Mouse (Mus musculus): ENCODE results near the gene Klf13. TPM values are rescaled to one million over a fixed set of nuclear protein-coding genes. Genes with fewer than 3 reads are reported as not detected.

Gene Klf13
- polyA plus RNA-seq, 2 experiments from 2014 or later = 153 to 178 TPM

DNA sequence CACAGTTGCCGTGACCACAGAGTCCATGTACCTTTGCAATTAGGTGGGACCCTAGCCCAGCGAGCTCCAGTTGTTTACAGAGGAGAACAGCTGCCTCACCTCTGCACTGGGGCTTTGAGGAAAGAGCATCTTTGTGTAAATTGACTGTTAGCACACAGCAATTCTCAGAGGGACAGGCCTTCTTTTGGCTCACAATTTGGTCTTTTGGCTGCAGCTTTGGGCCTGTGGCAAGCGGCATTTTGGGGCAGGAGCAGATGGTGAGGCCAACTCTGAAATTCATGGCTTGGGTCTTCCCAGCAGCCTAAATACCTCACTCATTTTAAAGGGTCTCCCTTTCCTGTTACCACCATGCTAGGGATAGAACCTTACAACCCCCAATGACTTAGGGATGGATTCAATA lies 10.5 kb upstream of the Klf13 start:
- ATAC-seq = no peak

DNA sequence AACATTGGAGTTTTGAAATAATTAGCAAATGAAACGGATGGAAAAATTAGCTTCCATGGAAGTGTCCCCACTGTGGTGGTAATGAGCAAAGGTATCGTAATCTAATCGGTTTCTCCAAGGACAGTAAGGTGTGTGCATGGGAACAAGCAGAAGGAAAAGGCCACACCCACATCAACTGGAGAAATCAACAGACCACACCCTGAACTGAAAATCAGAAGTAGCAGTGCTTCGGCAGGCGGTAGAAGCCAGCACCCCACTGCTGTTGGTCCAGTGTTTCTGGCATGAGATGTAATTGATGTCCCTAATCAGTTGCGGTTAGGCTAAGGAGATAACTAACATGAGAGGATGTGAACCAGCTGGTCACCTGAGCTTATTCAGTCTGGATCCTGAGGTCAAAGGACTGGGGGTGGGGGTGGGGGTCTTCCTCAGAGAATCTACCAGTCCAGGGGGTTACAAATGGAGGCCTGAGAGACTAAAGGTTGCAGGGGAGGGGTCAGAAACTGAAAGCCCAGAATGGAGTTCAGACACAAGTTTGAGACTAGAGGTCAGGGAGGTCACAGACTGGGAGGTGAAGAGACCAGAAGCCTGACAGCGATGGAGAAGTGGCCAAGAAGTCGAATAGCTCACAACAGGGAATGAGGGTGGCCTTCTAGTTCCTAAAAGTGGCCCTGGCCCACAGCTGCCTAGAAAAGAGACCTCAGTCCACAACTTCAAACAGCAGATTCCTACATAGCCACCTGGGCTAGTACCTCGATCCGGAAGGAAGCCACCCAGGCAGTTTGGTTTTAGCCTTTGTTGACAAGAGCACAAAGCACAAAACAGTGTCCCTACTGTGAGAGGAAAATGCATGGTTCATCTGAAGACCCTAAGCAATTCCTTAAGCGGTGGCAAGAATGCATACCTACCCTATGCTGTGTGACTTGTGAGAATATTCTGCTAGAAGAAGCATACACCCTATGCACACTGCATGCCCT lies 9.1 kb upstream of the Klf13 start:
- no peak for ATAC-seq

DNA sequence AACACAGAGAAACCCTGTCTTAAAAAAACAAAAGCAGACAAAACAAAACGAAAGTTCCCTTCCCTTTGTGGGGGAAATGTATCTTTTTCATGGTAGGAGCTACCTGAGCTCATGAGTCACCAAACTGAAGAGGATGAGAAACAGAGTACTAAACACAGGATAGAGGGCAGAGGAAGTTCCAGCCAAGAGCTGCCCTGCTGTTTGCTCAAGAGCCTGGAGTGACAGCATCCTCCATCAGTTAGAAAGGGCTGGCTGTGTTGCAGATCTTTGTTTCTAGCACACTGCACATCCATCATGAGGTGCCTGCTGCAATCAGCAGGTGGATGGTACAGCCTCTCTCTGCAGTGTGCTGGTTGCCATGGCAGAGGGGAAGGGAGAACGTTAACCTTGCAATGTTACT lies 5.2 kb upstream of the Klf13 start:
- ATAC-seq = peak; percentile 16

DNA sequence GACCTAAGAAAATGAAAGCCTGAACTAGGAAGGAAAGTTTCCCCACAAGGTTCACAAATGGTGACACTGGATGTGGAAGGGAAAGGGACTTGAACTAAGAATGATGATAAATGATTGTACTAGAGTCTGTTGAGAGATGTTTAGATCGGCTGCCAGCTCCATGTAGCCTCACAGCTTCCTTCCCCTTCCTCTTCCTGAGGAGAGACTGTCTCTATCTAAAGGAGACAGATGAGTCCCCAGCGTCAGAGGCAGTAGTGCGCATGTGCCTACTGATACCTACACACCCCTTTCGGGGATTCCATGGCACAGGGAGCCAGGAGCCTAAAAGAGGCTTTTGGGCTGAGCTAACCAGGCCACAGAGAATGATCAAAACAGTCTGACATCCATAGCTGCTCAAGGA lies 2.8 kb upstream of the Klf13 start:
- no peak for ATAC-seq

DNA sequence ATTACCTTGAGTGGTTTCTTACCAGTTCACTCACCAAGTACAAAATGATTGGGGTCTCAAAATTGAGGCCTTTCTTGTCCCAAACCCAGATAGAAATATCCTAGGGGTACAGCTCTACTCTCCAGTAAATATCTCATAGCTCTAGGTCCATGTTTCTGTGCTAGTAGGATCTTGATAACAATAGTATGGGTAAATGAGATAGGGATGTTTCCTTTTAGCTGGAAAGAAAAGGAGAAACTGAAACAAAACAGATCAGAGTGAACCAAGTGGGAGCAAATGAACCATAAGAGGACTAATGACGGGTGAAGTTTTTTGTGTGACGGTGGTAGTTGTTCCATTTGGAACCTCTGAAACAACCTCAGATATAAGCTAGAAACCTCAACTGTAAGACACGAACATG lies 2.3 kb upstream of the Klf13 start:
- ATAC-seq = no peak

DNA sequence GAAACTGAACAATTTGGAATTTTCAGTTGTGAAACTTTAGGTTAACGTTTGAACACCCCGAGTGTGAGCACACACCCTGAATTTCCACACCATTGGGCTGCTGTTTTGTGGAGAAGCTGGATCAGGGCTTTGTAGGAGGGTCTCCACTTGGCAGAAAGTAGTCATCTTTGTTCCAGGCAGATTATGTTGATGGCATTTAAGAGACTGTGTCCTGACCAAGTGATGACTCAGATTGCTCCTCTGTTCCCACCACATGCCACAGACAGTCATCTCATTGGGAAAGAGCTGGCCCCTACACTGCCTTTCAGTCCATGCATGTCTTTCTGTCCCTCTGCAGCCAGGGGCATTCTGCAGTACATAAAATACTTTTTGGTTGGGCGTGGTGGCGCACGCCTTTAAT lies 1.6 kb upstream of the Klf13 start:
- no peak for ATAC-seq

DNA sequence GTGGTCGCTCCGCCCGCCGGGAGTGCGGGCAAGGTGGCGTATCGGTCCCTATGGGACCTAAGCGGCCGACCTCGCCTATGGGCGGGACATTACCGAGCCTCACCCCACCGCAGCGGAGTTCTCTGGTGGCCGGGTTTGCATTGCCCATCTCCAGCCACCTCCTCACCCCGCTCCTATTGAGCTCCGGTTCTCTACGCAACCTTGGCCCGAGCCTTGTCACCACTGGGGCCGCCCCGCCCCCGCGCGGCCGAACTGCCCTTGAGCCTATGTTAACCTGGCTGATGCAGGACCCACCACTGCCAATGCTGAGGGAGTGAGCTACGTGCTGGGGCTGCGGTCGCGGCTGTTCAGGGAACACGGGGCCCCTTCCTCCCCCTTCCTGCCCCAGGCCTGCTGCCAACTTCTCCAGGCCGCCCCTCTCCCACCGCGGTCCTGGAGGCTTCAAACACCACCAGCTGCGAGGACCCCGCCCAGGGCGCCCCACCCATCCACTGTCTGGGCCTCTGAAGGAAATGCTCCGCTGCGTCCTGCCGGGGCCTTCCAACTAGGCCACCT lies 759 bp upstream of the Klf13 start:
- peak; percentile 9 for ATAC-seq

DNA sequence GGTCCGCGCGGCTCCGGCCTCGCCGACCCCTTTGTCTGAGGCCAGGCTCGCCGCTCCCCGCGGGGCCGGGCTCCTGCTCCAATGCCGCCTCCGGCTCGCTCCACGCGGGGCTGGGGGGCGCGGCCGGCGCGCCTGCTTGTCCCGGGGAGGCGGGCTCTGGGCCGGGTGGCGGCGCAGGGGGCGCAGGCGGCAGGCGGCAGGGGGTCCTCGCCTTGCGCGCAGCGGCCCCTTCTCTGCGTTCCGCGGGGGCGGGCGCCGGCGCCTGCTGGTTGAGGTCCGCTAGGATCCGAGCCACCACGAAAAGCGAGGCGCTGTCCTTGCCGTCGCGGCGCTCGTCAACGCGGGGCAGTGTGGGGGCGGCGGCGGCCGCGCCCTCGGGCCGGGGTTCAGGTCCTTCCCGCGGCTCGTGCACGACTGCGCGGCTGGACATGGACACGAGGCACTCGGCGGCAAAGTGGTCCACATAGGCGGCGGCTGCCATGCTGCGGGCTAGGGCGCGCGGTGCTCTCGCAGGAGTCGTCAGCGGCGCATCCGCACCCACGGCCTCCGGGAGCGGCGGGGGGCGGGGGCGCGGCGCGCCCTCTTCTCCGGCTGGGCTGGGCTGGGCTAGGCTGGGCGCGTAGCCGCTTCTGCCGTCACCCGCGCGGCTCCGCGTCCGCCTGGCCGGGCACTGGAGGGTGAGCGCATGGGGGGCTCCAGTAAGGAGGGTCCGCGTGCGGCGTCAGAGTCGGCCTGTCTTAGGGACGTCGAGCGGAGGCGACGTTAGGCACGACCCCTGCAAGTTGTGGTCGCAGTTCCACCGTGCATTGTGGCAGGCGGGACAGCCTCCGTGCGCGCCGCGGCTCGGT lies 425 bp downstream of the Klf13 start:
- ATAC-seq = peak; percentile 17

DNA sequence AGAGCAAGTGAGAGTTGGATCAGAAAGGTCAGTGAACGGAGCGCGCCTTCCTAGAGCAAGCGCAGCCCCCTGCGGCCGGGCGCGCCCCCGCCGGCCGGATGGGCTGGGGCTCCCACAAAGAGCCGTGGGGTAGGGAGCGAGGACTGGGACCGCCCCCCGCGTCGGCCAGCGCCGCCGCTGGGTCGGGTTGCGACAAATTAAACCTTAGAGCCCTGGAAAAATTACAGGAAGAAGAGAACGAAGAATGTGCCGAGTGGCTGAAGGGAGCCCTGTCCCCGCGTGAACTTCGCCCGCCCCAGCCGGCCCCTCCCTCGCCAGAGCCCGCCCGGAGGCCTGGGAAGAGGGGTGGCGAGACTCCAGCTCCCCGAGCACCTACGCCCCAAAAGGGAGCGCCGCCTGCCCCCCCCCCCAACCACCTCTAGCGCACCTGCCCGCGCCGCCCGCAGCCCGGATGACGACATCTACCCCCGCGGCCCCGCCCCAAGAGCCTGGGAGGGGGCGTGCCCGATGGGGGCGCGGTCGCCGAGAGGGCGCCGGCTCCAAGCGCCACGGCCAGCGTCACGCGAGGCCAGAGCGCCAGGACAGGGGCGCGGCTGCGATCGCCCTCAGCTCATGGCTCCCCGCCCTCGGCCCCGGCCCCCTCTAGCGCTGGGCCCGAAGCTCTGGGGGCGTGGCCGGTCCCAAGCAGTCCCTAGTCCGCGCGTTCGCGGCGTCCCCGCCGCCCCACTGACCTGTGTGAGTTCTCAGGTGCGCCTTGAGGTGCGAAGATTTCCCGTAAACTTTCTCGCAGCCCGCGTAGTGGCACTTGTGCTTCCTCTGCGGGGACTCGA lies 1.3 kb downstream of the Klf13 start:
- peak; percentile 20 for ATAC-seq

DNA sequence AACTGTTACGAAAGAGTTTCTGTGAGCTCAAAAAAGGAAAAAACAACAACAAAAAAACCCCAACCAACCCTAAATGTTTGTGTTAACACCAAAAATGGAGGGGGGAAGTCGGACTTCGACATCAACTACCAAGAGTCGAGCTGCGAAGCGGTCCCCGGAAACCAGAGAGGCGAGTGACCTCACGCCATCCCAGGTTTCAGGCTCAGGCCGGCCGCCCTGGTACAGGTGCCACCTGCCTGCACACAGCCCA lies 1.8 kb downstream of the Klf13 start:
- ATAC-seq = no peak

DNA sequence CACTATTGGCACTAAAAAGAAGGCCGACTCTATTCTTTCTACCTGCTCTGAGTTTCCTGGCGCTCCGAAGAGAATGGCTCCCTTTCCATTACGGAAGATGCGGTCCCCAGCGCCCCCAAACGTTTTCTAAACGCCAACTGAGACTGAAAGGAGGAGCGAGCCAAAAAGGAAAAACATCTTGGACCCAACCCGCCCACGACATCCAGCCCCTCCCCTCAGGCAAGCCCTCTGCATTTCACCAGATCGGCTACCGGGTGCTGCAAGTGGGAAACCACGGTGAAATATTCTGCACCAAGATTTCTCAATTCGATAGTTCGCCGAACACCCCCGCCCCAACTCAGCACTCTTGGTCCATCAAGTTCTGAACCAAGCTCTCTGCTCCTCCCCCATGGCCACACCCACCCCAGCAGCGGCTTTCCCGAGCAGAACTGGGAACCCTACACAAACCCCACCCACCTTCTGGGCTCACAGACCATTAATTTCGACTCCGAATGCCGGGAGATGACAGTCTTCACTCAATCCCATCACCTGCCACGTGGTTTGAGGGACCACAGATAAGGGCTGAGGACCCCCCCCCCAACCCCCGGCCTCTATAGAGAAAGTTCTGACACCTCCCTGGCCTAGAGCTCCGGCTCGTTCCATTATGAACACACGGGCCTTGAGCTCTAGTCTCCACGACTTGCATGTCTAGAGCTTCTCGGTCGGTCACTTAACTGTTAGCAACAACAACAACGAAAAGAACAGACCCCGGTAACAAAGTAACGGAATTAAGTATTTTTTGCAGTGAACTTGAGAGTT lies 2.3 kb downstream of the Klf13 start:
- no peak for ATAC-seq

DNA sequence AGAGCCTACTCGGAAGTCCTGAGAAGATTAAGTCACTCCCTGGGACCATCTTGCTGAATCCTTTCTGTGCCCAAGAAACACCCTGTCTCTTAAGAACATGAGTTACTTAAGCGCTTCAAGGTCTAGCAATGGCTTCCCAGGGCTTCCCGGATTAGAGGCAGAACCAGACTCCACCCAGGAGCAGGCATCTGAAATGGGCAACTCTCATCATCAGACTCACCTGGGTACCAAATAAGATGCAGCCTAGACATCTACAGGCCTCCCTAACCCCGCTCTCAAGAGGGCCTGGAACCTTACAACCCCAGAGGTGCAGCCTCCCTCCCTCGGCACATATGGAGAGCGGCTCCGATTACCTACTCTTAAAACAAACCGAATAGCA lies 2.9 kb downstream of the Klf13 start:
- no peak for ATAC-seq

DNA sequence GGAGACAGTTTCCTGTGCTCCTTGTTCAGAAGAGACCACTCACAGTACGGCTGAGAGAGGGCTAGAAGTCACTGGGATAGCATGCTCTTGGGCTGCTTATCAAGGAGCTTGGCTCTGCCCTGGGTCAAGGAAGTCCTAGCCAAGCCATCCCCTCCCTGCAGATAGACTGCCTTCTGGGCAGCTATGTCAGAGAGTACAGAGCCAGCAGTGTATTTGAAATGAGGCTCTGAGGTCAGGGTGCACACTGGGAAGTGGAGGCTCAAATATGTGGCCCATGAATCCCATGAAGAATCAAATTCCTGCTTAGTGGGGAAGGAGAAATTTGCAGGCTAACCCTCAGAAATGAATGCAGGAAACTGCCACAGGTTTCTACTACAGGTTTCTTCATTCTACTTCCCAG lies 4.2 kb downstream of the Klf13 start:
- ATAC-seq = no peak

DNA sequence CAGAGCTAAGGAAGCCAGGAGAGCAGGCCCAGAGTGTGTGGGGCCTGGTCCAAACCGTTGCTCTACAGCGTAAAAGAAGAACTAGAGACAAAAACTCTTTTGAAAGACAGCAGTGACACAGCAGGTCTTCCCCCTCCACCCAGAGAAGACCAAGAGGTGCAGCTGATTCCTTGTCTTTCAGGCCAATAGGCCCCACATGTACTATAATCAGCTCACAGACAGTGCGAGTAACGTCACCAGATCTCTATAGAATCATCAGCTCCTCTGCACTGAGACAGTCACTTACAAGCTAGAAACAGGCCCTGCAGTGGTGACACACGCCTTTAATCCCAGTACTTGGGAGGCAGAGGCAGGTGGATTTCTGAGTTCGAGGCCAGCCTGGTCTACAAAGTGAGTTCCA lies 4.8 kb downstream of the Klf13 start:
- no peak for ATAC-seq

DNA sequence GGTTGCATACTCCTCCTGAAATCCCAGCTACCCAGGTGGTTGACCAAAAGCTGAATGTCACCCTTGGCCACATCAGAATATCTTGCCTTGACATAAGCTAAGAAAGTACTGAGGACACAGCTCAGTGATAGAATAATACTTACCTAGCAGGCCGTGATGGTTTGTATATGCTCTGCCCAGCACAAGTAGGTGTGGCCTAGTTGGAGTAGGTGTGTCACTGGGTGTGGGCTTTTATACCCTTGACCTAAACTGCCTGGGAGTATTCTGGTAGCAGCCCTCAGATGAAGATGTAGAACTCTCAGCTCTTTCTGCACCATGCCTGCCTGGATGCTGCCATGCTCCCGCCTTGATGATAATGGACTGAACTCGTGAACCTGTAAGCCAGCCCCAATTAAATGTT lies 6.3 kb downstream of the Klf13 start:
- ATAC-seq = no peak

DNA sequence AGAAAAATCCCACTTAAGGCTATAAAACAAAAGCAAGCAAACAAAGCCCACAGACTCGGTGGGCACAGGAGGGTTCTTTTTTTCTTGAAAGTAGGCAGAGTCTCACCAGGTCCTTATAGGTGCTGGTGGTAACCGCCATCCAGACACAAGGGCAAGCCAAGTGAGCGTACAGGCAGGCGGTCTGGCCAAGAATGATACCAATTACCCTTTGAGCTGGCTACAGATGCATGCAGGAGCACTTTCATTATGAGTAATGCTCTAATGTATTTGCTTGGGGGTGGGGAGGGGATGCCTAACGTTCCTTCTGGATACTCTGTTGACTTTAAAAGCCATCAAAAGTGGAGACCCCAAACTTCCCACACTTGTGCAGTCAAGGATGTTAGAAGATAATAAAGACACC lies 7.9 kb downstream of the Klf13 start:
- no peak for ATAC-seq

DNA sequence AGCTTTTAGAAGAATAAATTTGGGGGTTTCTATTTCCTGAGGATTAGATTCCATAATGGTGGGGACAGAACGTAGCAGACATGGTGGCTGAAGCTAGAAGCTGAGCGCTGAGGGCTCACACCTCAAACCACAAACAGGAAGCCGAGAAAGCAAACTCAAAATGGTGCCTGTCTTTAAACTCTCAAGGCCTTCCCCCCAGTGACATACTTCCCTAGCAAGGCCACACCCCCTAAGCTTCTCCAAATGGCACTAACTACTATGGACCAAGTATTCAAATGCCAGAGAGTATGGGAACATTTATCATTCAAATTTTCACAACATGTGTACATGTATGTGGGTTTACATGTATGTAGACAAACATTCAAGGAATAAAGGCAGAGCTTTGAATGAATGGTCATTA lies 8.6 kb downstream of the Klf13 start:
- ATAC-seq = peak; percentile 67

DNA sequence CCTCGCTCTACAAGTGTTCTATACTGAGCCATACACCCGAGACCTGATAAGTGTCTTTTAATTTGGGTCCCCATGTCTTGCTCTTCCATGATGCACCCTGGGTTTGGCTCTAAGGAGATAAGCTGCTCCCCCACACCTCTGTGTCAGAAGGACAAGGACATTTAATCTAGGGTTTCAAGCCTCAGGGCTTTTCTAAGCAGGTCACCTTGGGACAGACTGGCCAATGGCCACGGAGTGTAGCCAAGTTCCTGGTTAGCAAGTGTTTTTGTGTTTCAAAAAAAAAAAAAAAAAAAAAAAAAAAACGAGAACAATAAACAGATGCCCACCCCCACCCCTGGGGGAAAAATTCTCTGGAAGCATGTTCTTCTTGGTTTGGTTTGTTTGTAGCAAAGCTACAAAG lies 9.6 kb downstream of the Klf13 start:
- no peak for ATAC-seq

DNA sequence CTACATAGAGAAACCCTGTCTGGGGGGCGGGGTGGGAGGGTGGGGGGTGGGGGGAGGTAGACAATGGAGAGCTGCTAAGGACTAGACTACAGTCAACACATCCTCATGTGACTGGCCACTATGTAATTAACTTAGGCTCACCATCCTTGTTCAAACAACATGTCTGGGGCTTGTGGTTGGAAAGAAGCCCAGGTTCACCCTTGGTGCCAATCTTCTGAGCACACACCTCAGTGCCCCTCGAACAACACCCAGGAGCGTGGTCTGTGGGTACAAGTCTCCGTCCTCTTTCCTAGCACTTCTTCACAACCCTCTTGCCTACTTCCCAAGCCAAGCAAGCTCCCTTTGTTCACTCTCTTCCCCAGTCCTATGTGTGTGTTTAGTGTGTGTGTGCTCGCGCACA lies 11.6 kb downstream of the Klf13 start:
- ATAC-seq = no peak

DNA sequence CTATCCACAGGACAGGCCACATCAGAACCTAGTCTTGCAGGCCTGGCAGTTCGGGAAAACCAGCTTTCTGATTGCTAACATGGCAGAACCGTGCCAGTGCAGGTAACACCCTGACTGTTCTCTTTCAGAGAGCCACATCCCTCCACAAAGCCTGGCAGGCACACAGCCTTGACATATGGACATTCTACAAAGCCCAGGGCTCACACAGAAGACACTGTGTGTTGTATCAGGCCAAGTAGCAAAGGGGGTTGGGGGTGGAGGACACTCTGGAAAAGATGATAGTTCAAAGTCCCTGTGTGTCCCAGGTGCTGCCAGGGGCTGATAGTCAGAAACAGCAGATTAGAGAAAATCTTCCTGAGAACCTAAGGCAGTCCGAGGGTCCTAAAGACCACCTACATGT lies 12.2 kb downstream of the Klf13 start:
- ATAC-seq = no peak

DNA sequence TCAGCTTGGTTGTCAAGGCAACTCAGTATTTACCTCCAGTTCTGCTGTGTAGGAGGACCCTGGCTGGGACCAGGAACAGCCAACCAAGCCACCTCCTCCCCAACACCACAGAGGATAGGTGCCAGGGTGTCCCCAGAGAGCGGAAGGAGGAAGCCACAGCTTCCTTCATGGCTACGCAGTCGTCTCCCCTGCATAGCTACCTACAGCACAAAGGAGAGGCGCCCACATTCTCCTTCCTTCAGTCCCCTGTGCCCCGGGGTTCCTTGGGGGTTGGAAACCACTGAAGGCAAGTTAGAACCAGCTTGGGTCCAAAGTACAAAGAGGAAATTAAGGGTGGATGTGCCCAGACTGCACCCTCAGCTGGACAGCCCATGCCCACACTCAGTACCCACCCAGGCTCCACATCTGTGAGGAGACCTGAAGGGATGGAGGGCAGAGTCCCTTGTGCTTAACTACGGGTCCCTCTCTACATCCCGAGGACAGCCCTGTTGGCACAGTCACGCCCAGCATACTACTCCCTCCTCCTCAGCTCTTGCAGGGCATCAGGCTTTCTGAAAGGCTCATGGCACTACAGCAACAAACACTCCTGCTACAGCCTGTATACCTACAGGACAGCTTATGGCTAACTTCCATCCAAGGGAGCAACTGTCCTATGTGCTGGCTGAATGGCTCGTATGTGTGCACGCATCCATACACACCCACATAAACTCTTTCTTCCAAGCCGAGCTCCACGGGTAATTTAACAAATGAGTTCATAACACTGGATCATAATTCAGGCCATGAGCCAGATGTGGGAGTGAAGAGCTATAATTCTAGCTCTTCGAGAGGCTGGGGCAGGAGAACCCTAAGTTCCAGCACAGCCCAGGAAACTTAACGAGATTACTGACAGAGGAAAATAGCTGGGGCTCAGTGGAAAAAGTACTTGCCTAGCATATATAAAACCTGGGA lies 13.0 kb downstream of the Klf13 start:
- peak; percentile 85 for ATAC-seq
